Mouse (Mus musculus): Measurements from ENCODE around the gene Hist1h1e. TPM values are rescaled to one million over a fixed set of nuclear protein-coding genes. Genes with fewer than 3 reads are reported as not detected.

The Hist1h1e gene
- 13.2 TPM for polyA plus RNA-seq (2017; shearing (Covaris generic))

GRCm38 (mm10) chr13:23622175-23622671, at the start of gene Hist1h1e:
TSS of gene Hist1h1e (minus strand) at chr13:23622558.

GRCm38 (mm10) chr13:23620733-23621531, 1.4 kb downstream of the Hist1h1e start, which contains the start of gene Hist1h2be:
TSS of gene Hist1h2be (minus strand) at chr13:23621124.

GRCm38 (mm10) chr13:23581408-23582218, 40.7 kb downstream of the Hist1h1e start, which contains the start of gene Hist1h4d:
TSS of gene Hist1h4d (plus strand) at chr13:23581598.

GRCm38 (mm10) chr13:23575271-23575851, 47.0 kb downstream of the Hist1h1e start, which contains the start of gene Hist1h3d:
TSS of gene Hist1h3d (plus strand) at chr13:23575763.

GRCm38 (mm10) chr13:23573898-23574524, 48.3 kb downstream of the Hist1h1e start, which contains the start of the genes Hist1h2bf and Hist1h2ad:
TSS of gene Hist1h2bf (minus strand) at chr13:23574196.
TSS of gene Hist1h2ad (plus strand) at chr13:23574381.

GRCm38 (mm10) chr13:23571022-23571503, 51.3 kb downstream of the Hist1h1e start, which contains the start of the genes Hist1h2ae and Hist1h2bg:
TSS of gene Hist1h2ae (minus strand) at chr13:23571220.
TSS of gene Hist1h2bg (plus strand) at chr13:23571396.

Other genes with a start within 250 kb of the Hist1h1e start
- 12.4 TPM for gene Abt1, start 198.7 kb downstream of the Hist1h1e start, polyA plus RNA-seq (2017; shearing (Covaris generic))
- gene Btn1a1, start 156.7 kb downstream of the Hist1h1e start, polyA plus RNA-seq (2017; shearing (Covaris generic)), result 0.05 TPM
- not detected for gene Btn2a2, start 133.7 kb downstream of the Hist1h1e start, polyA plus RNA-seq (2017; shearing (Covaris generic))
- gene Hist1h4h, start 91.5 kb downstream of the Hist1h1e start, polyA plus RNA-seq (2017; shearing (Covaris generic)), result 5.1 TPM
- gene Hist1h2af, start 88.7 kb downstream of the Hist1h1e start, polyA plus RNA-seq (2017; shearing (Covaris generic)), result not detected
- 0.53 TPM for gene Hist1h3g, start 87.1 kb downstream of the Hist1h1e start, polyA plus RNA-seq (2017; shearing (Covaris generic))
- gene Hist1h2bh, start 79.2 kb downstream of the Hist1h1e start, polyA plus RNA-seq (2017; shearing (Covaris generic)), result not detected
- gene Hist1h3f, start 78.5 kb downstream of the Hist1h1e start, polyA plus RNA-seq (2017; shearing (Covaris generic)), result 0.37 TPM
- gene Hist1h4f, start 70.9 kb downstream of the Hist1h1e start, polyA plus RNA-seq (2017; shearing (Covaris generic)), result 0.66 TPM
- 0.60 TPM for gene Hist1h1d, start 69.3 kb downstream of the Hist1h1e start, polyA plus RNA-seq (2017; shearing (Covaris generic))
- gene Hist1h3e, start 60.2 kb downstream of the Hist1h1e start, polyA plus RNA-seq (2017; shearing (Covaris generic)), result 2.0 TPM
- gene Hist1h2ae, start 51.3 kb downstream of the Hist1h1e start, polyA plus RNA-seq (2017; shearing (Covaris generic)), result 4.5 TPM
- gene Hist1h2bg, start 51.2 kb downstream of the Hist1h1e start, polyA plus RNA-seq (2017; shearing (Covaris generic)), result 3.0 TPM
- gene Hist1h2bf, start 48.4 kb downstream of the Hist1h1e start, polyA plus RNA-seq (2017; shearing (Covaris generic)), result 0.68 TPM
- not detected for gene Hist1h2ad, start 48.2 kb downstream of the Hist1h1e start, polyA plus RNA-seq (2017; shearing (Covaris generic))
- gene Hist1h3d, start 46.8 kb downstream of the Hist1h1e start, polyA plus RNA-seq (2017; shearing (Covaris generic)), result 0.18 TPM
- 17.1 TPM for gene Hist1h4d, start 41.0 kb downstream of the Hist1h1e start, polyA plus RNA-seq (2017; shearing (Covaris generic))
- gene Hist1h2be, start 1.4 kb downstream of the Hist1h1e start, polyA plus RNA-seq (2017; shearing (Covaris generic)), result 3.0 TPM
- gene Hist1h2ac, start 61.4 kb upstream of the Hist1h1e start, polyA plus RNA-seq (2017; shearing (Covaris generic)), result 0.59 TPM
- gene Hist1h2bc, start 61.6 kb upstream of the Hist1h1e start, polyA plus RNA-seq (2017; shearing (Covaris generic)), result 10.5 TPM
- not detected for gene Hist1h1t, start 73.3 kb upstream of the Hist1h1e start, polyA plus RNA-seq (2017; shearing (Covaris generic))
- gene Hist1h4c, start 75.9 kb upstream of the Hist1h1e start, polyA plus RNA-seq (2017; shearing (Covaris generic)), result 5.3 TPM
- 0.74 TPM for gene Hfe, start 88.3 kb upstream of the Hist1h1e start, polyA plus RNA-seq (2017; shearing (Covaris generic))
- 23.2 TPM for gene Hist1h1c, start 116.2 kb upstream of the Hist1h1e start, polyA plus RNA-seq (2017; shearing (Covaris generic))
- gene Hist1h3c, start 123.0 kb upstream of the Hist1h1e start, polyA plus RNA-seq (2017; shearing (Covaris generic)), result 0.38 TPM
- gene Hist1h2bb, start 124.2 kb upstream of the Hist1h1e start, polyA plus RNA-seq (2017; shearing (Covaris generic)), result not detected
- 1.7 TPM for gene Hist1h2ab, start 128.6 kb upstream of the Hist1h1e start, polyA plus RNA-seq (2017; shearing (Covaris generic))
- gene Hist1h3b, start 129.7 kb upstream of the Hist1h1e start, polyA plus RNA-seq (2017; shearing (Covaris generic)), result not detected
- gene Hist1h4b, start 134.5 kb upstream of the Hist1h1e start, polyA plus RNA-seq (2017; shearing (Covaris generic)), result 14.5 TPM
- gene Hist1h4a, start 138.7 kb upstream of the Hist1h1e start, polyA plus RNA-seq (2017; shearing (Covaris generic)), result not detected
- 4.0 TPM for gene Hist1h3a, start 139.8 kb upstream of the Hist1h1e start, polyA plus RNA-seq (2017; shearing (Covaris generic))
- 1.1 TPM for gene Hist1h1a, start 141.1 kb upstream of the Hist1h1e start, polyA plus RNA-seq (2017; shearing (Covaris generic))
- gene Trim38, start 147.4 kb upstream of the Hist1h1e start, polyA plus RNA-seq (2017; shearing (Covaris generic)), result not detected
- not detected for gene Slc17a2, start 184.4 kb upstream of the Hist1h1e start, polyA plus RNA-seq (2017; shearing (Covaris generic))
- not detected for gene Slc17a3, start 216.9 kb upstream of the Hist1h1e start, polyA plus RNA-seq (2017; shearing (Covaris generic))
- gene Slc17a1, start 245.2 kb upstream of the Hist1h1e start, polyA plus RNA-seq (2017; shearing (Covaris generic)), result not detected

Measured in CD4-positive, CD25-positive, alpha-beta regulatory T cell (primary cell).